Mouse (Mus musculus) ovary, postnatal 36 days (tissue): Measurements from ENCODE around the gene Chic1.

Experiments
- DNase-seq: peaks from one replicate; pipeline ENCODE4 v3.0.0; 2022; ENCODE audit warnings: low spot score, mixed read lengths

The Chic1 gene

GRCm38 (mm10) chrX:103432293-103432692 lies 76.0 kb downstream of the Chic1 start:
- no peak for DNase-seq

GRCm38 (mm10) chrX:103438023-103438422 lies 81.7 kb downstream of the Chic1 start:
- no peak for DNase-seq

- no peak for DNase-seq
These were observed 84.5 kb downstream of the Chic1 start for GRCm38 (mm10) chrX:103440803-103441202.

- no peak for DNase-seq
These were observed 87.5 kb downstream of the Chic1 start for GRCm38 (mm10) chrX:103443755-103444154.
